Mouse (Mus musculus): ENCODE results near the gene Pde1a. TPM values are rescaled to one million over a fixed set of nuclear protein-coding genes. Genes with fewer than 3 reads are reported as not detected.

The Pde1a gene
- polyA plus RNA-seq, 1 experiment, result 2.1 TPM

DNA sequence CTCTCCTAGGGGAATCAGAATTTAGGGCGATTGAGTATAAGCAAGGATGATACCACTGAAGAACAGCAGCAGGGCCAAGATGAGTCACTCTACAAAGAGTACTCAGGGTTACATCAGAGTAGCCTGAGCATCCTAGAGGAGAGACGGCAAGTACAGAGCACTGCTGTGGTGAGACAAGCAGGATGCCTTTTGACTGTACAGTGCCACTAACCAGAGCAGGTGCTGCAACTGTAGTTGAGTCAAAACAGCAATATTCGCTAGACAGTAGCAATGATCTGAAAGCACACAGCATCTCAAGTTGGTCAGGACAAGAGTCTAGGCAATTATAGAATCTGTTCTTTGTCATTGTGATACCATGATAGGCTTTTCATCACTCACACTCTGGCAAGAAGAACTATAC, 115.1 kb downstream of the Pde1a start:
- WGBS, result 77% methylated on average over 3 of the region's 3 CpGs
- Histone ChIP-seq H3K36me3 (ENCODE audit: control insufficient read depth, insufficient read depth, low read length) (no peaks in the 10 kb centered on the region), H3K4me1 (ENCODE audit: control insufficient read depth, insufficient read depth, insufficient read length, low read length) (no peaks in the 10 kb centered on the region), H3K27me3 (ENCODE audit: control insufficient read depth, insufficient read depth, low read length) (no peaks in the 10 kb centered on the region), H3K4me3 (ENCODE audit: low read depth, low read length) (no peak overlapping the region), H3K27ac (ENCODE audit: insufficient read depth, low read depth, low read length) (no peak overlapping the region)
- no peak for TF ChIP-seq CTCF (IDR thresholded peaks at IDR 0.05; ENCODE audit: extremely low read depth, insufficient read length, insufficient replicate concordance, low read depth, low read length)
- no peak for TF ChIP-seq POLR2A (IDR thresholded peaks at IDR 0.05; ENCODE audit: low read depth, low read length)

DNA sequence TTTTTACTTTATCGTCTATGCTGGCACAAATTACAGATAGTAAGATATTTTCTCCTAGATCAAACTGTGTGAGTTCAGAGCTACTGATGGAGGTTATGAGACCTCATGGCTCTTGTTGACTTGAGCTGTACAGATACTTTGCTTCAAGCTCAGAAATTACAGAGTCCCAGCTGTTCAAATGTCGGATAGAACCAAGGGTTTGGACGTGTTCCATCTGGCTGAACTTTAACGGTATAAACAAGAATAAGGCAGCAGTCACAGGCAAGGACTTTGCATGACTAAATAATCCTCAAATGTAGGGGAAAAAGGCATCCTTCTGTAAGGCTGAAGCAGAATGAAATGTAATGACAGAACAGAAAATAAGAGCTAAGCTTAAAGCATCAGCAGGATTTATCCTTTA, 116.2 kb downstream of the Pde1a start:
- Histone ChIP-seq H3K4me1 (ENCODE audit: control insufficient read depth, insufficient read depth, insufficient read length, low read length) (no peaks in the 10 kb centered on the region), H3K4me3 (ENCODE audit: low read depth, low read length) (no peak overlapping the region), H3K27ac (ENCODE audit: insufficient read depth, low read depth, low read length) (peak overlapping the region; percentile 22; the same call in 1 of the 2 replicates), H3K27me3 (ENCODE audit: control insufficient read depth, insufficient read depth, low read length) (no peaks in the 10 kb centered on the region), H3K36me3 (ENCODE audit: control insufficient read depth, insufficient read depth, low read length) (no peaks in the 10 kb centered on the region)
- WGBS, result 74% methylated on average over 4 of the region's 4 CpGs
- TF ChIP-seq POLR2A (IDR thresholded peaks at IDR 0.05; ENCODE audit: low read depth, low read length) (no peak), CTCF (IDR thresholded peaks at IDR 0.05; ENCODE audit: extremely low read depth, insufficient read length, insufficient replicate concordance, low read depth, low read length) (no peak)

DNA sequence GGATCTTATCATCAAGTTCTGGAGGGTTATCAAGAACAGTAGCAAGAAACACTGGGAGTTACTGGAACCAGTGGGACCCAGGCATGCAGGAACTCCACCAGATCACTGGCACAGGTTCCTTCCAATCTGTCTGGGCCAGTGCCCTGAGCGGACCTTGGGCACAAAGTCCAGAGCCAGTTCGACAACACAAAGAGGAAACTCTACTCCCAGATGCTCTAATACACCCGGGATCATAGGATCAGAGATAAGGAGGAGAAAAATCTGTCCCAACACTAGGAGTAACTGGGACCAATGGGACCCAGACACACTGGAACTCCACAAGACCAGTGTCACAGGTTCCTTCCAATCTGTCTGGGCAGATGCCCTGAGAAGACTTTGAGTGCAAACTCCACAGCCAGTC, 130.1 kb downstream of the Pde1a start:
- 63% methylated on average over 3 of the region's 3 CpGs for WGBS
- H3K27ac ChIP-seq (ENCODE audit: insufficient read depth, low read depth, low read length), result no peak overlapping the region
- H3K4me3 ChIP-seq (ENCODE audit: low read depth, low read length), result no peak overlapping the region
- no peaks in the 10 kb centered on the region for H3K36me3 ChIP-seq (ENCODE audit: control insufficient read depth, insufficient read depth, low read length)
- H3K27me3 ChIP-seq (ENCODE audit: control insufficient read depth, insufficient read depth, low read length), result no peaks in the 10 kb centered on the region
- TF ChIP-seq CTCF (IDR thresholded peaks at IDR 0.05; ENCODE audit: extremely low read depth, insufficient read length, insufficient replicate concordance, low read depth, low read length), result no peak
- no peak for TF ChIP-seq POLR2A (IDR thresholded peaks at IDR 0.05; ENCODE audit: low read depth, low read length)
- H3K4me1 ChIP-seq (ENCODE audit: control insufficient read depth, insufficient read depth, insufficient read length, low read length), result no peaks in the 10 kb centered on the region

DNA sequence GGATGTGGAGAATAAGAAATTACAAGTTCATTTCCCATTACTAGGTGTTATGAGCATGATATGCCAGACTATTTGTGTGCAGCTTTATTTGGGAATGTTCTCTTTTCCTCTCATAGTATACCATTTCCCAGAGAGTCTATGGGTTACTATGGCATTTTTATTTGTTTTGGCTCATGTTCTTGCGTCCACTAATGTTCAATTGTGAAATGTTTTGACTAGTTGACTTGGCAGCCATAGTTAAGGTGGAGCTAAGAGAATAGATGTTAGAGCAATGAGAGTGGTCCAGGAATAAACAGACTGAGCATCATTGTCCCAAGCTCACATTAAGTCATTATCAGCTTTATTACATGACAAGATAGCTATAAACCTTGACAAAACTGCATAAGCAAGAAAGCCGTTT, 130.8 kb downstream of the Pde1a start:
- Histone ChIP-seq H3K4me1 (ENCODE audit: control insufficient read depth, insufficient read depth, insufficient read length, low read length) (no peaks in the 10 kb centered on the region), H3K27me3 (ENCODE audit: control insufficient read depth, insufficient read depth, low read length) (no peaks in the 10 kb centered on the region), H3K27ac (ENCODE audit: insufficient read depth, low read depth, low read length) (no peak overlapping the region), H3K4me3 (ENCODE audit: low read depth, low read length) (no peak overlapping the region), H3K36me3 (ENCODE audit: control insufficient read depth, insufficient read depth, low read length) (no peaks in the 10 kb centered on the region)
- 71% methylated on average over 2 of the region's 2 CpGs for WGBS
- TF ChIP-seq POLR2A (IDR thresholded peaks at IDR 0.05; ENCODE audit: low read depth, low read length) (no peak), CTCF (IDR thresholded peaks at IDR 0.05; ENCODE audit: extremely low read depth, insufficient read length, insufficient replicate concordance, low read depth, low read length) (no peak)

DNA sequence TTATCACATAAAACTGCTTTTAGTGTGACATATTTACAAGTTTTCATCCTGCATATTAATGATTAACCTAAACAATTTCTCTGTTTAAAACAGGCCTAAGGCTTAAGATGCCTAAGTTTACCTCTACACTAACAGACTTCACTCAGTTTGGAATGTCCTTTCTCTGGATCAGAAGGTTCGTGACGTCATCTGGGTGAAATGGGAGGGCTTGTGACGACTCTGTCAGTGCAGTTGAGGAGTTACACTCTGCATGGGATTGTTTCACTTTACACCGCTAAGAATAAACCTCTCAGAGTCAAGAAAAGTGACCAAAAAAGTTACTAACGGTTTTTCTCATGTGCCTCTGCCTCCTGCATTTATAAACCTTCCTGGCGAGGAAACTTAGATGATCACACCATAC, 137.6 kb downstream of the Pde1a start:
- 47% methylated on average over 6 of the region's 6 CpGs for WGBS
- H3K27ac ChIP-seq (ENCODE audit: insufficient read depth, low read depth, low read length), result no peak overlapping the region
- TF ChIP-seq POLR2A (IDR thresholded peaks at IDR 0.05; ENCODE audit: low read depth, low read length) (no peak), CTCF (IDR thresholded peaks at IDR 0.05; ENCODE audit: extremely low read depth, insufficient read length, insufficient replicate concordance, low read depth, low read length) (no peak)

DNA sequence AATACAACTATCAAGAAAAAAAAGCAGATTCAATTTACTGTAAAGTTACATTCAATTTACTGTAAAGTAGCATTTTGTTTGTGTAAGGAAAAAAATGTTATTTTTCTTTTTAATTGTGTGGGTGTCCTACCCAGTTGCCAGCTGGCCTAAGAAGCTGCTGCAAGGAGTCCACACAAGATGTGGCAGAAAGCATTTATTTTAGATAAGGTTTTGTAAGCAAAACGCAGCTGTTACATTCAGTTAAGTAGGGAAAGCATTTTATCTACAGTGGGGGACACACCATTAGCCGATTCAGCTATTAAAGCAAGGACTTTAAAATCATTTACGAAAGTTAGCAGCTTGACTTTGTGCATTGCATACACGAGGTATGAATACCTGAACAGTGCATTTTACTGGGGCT, 145.5 kb downstream of the Pde1a start:
- Histone ChIP-seq H3K36me3 (ENCODE audit: control insufficient read depth, insufficient read depth, low read length) (no peaks in the 10 kb centered on the region), H3K4me1 (ENCODE audit: control insufficient read depth, insufficient read depth, insufficient read length, low read length) (no peaks in the 10 kb centered on the region), H3K27me3 (ENCODE audit: control insufficient read depth, insufficient read depth, low read length) (no peaks in the 10 kb centered on the region), H3K27ac (ENCODE audit: insufficient read depth, low read depth, low read length) (no peak overlapping the region), H3K4me3 (ENCODE audit: low read depth, low read length) (no peak overlapping the region)
- TF ChIP-seq POLR2A (IDR thresholded peaks at IDR 0.05; ENCODE audit: low read depth, low read length), result no peak
- TF ChIP-seq CTCF (IDR thresholded peaks at IDR 0.05; ENCODE audit: extremely low read depth, insufficient read length, insufficient replicate concordance, low read depth, low read length), result no peak
- WGBS, result 58% methylated on average over 4 of the region's 4 CpGs

More for the DNA sequence above, 137.6 kb downstream of the Pde1a start:
- Histone ChIP-seq H3K4me1 (ENCODE audit: control insufficient read depth, insufficient read depth, insufficient read length, low read length) (no peaks in the 10 kb centered on the region), H3K27me3 (ENCODE audit: control insufficient read depth, insufficient read depth, low read length) (no peaks in the 10 kb centered on the region), H3K4me3 (ENCODE audit: low read depth, low read length) (no peak overlapping the region), H3K36me3 (ENCODE audit: control insufficient read depth, insufficient read depth, low read length) (no peaks in the 10 kb centered on the region)

DNA sequence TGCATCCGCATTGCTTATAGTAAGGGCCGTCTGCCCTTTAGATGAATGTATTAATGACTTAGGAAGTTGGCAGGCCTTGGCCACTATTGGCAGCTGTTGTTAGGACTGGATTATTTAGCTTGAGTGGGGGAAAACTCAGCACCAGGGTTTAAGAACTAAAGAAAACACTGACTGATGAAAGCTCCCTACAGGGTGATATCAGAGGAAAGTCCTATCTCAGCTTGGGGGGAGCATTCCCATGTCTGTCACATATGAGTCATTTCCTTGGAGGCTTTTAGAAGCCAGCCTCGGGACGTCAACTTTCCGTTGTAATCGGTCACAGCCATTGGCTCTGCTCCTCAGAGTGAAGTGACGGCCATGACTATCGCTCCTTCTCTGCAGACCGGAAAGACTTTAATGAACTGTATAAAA, 146.0 kb downstream of the Pde1a start:
- H3K27ac ChIP-seq (ENCODE audit: insufficient read depth, low read depth, low read length), result no peak overlapping the region
- H3K36me3 ChIP-seq (ENCODE audit: control insufficient read depth, insufficient read depth, low read length), result no peaks in the 10 kb centered on the region
- no peaks in the 10 kb centered on the region for H3K27me3 ChIP-seq (ENCODE audit: control insufficient read depth, insufficient read depth, low read length)
- H3K4me1 ChIP-seq (ENCODE audit: control insufficient read depth, insufficient read depth, insufficient read length, low read length), result no peaks in the 10 kb centered on the region
- whole genome bisulfite sequencing, result 70% methylated on average over 9 of the region's 9 CpGs
- TF ChIP-seq POLR2A (IDR thresholded peaks at IDR 0.05; ENCODE audit: low read depth, low read length) (no peak), CTCF (IDR thresholded peaks at IDR 0.05; ENCODE audit: extremely low read depth, insufficient read length, insufficient replicate concordance, low read depth, low read length) (no peak)
- no peak overlapping the region for H3K4me3 ChIP-seq (ENCODE audit: low read depth, low read length)

DNA sequence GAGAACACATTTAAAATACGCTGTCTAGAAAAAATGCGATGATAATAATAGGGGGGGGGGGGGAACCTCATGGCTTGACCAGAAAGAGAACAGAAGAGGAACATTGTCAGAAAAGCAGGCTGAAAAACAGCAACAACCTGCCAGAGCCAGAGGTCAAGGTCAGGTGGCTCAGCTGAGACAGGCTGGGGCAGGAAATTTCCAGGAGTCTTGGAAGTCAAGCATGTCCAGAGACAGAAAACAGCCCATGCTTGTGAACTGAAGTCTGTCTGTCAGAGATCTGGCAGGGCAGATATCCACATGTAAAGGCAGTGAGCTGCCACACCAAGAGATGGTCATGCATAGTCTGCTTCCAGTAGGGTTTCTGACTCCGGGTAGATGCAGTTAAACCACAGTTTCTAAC, 147.5 kb downstream of the Pde1a start:
- H3K27me3 ChIP-seq (ENCODE audit: control insufficient read depth, insufficient read depth, low read length), result no peaks in the 10 kb centered on the region
- no peak overlapping the region for H3K27ac ChIP-seq (ENCODE audit: insufficient read depth, low read depth, low read length)
- WGBS, result 86% methylated on average over 3 of the region's 3 CpGs
- no peaks in the 10 kb centered on the region for H3K36me3 ChIP-seq (ENCODE audit: control insufficient read depth, insufficient read depth, low read length)
- TF ChIP-seq CTCF (IDR thresholded peaks at IDR 0.05; ENCODE audit: extremely low read depth, insufficient read length, insufficient replicate concordance, low read depth, low read length) (no peak), POLR2A (IDR thresholded peaks at IDR 0.05; ENCODE audit: low read depth, low read length) (no peak)
- H3K4me3 ChIP-seq (ENCODE audit: low read depth, low read length), result no peak overlapping the region
- H3K4me1 ChIP-seq (ENCODE audit: control insufficient read depth, insufficient read depth, insufficient read length, low read length), result no peaks in the 10 kb centered on the region
